Mouse (Mus musculus) liver, embryonic 14.5 days (tissue): ENCODE results near the gene Rora.

Experiments used
- CTCF ChIP-seq: IDR thresholded peaks from 2 replicates; pipeline ENCODE4 v1.5.1; 2016; ENCODE audit warnings: antibody characterized with exemption, low read depth, control low read depth
- EP300 ChIP-seq: IDR thresholded peaks from 2 replicates; pipeline ENCODE4 v1.6.1; 2016; ENCODE audit warnings: antibody characterized with exemption, low read depth

DNA sequence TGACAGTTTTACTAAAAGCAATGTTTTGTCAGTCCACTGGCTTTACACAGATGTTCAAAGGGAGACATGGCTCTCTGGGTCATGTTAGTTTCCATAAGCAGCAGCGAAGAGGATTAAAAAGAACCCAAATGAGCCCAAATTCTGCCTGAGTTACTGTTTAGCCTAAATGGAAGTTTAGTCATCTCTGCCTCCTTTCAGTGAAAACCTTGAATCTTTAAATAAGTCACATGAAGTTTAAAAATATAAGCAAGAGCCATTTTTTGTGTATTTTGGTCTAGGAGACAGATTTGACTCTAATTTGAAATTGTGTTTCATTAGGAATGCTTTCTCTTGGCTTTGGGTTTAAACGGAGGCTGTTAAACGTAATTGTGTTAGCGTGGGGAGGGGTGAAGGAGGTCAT lies 79.3 kb downstream of the Rora start:
- TF ChIP-seq CTCF, result no peak
- TF ChIP-seq EP300, result no peak
